Mouse (Mus musculus) erythroblast, adult 5-6 weeks (primary cell): ENCODE data around the gene Vmn1r20. TPM values are rescaled to one million over a fixed set of nuclear protein-coding genes. Genes with fewer than 3 reads are reported as not detected.
"Not testable (repeated sequence)": the region's sequence is repeated elsewhere in the genome, so short reads cannot be mapped to it uniquely, and the experiment has no call there.

ENCODE experiments used
- ATAC-seq: replicated peaks from 2 replicates; pipeline ENCODE4 v1.8.0; 2016; ENCODE audit warnings: moderate number of reproducible peaks, mild to moderate bottlenecking, moderate TSS enrichment, inconsistent platforms; ENCODE audit not compliant: poor library complexity, low FRiP score, severe bottlenecking
- total RNA-seq, 2 experiments: library from RNA; stranded (forward) in 1 of 2; stranded (reverse) in 1 of 2; fragments of 150-400 nt in 1 of 2; fragments of 200-764, 138-1000 nt in 1 of 2; gene quantifications; 2 replicates each; pipeline versions ENCODE4 v1.2.3 to v1.2.4; 2015 to 2017; ENCODE audit warnings: low replicate concordance in 2 of 2

Gene Vmn1r20
- total RNA-seq (2015; ENCODE audit: low replicate concordance) (not detected in 2 replicates), total RNA-seq (2017; ENCODE audit: low replicate concordance) (0.14 TPM in 1 of 2 replicates, not detected in the other)

DNA sequence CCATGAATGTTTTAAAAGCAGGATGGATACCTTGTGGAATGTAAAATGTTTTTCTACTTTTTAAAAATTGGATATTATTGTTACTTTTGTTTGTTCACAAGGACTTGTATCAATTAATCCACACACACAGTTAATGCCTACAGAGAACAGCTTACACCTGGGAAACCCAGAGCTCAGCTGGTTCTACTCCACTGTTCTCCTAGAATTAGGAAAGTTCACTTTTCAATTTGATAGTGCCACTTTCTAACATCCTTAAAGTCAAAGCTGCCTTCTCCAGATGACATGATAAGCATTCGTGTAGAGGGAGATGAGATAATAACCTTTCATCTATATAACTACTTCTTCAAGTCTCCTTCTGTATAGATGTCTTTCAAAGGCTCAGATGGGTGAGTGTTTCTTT, at the start of gene Vmn1r20:
Gene Vmn1r20, plus strand, starts transcription at position 301 of the 400 bp plus-strand sequence.
- ATAC-seq: no peak

DNA sequence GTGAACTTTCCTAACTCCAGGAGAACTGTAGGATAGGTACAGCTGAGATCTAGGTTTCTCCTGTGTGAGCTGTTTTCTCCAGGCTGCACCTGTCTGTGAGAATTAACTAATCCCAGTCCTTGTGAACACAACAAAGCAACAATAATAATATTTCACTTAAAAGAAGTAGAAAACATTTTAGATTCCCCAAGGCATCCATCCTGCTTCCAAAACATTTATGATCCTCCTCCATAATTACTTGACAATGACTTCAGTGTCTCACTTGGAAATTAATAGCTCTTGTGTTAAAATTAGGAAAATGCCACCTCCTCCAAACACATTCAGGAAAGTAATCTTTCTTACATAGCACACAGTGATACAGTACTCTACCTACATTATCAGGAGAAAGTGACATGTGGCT, 33.0 kb upstream of the Vmn1r20 start, which contains the start of gene Vmn1r18:
Gene Vmn1r18, minus strand, starts transcription at position 101 of the 400 bp plus-strand sequence.
- ATAC-seq: no peak

DNA sequence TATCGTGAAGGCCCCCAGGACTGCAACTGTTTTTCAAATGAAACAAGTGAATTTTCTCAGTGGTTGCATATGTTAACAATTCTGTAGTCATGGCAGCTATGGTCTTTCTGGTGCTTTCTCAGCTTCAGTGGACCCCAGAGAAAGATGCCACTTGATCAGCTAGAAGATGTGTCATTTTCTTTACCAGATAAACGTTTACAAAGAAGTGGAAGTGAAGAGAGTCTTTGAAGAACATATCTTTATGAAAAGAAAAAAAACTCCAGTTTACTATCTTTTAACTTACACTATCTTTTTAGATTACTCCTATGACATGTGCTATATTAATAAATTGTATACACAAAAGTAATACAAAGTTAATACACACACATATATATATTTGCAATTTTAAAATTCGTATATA, 25.2 kb upstream of the Vmn1r20 start, which contains the start of gene Vmn1r19:
Gene Vmn1r19, plus strand, starts transcription at position 301 of the 400 bp plus-strand sequence.
- ATAC-seq: not testable (repeated sequence)

DNA sequence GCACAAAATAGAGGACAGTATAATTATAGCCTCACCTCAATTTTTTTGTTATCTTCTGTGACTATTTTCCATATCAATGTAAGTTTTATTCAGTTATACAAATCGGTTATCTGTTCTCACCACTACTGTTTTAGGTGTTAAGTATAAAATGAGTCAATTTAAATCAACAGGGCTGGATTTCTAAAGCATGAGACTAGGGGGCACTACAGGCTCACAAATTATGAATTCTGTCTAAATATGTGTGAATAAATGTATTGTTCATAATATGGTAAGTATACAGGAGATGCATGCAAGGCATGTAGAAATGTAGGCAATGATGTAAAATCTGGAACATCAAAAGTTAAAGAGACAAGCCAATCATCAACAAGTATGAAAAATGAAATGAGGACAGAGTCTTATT, 2.5 kb downstream of the Vmn1r20 start:
- ATAC-seq: no peak

DNA sequence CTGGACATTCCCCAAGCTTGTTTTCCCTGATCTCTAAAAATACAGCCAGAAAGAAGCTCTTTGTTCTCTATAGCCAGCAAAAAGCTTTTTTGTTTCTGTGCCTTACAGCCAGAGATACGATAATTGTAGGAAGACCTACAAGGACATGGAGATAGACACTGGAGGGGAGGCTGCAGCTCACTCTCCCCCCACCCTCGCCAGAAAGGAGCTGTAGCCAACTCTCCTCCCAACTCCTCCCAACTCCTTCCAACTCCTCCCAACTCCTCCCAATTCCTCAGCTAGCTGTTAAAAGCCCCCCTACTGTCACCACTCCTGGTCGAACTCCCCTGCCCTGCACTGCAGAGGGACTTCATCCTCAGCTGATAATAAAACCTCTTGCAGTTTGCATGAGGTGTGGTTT, 39.4 kb downstream of the Vmn1r20 start:
- not testable (repeated sequence) for ATAC-seq

Other genes starting within 250 kb of the Vmn1r20 start
- gene Vmn1r13, start 225.6 kb upstream of the Vmn1r20 start, total RNA-seq (2015; ENCODE audit: low replicate concordance): not detected in 2 replicates
- 0.17 TPM in 1 of 2 replicates, not detected in the other for gene Vmn1r13, start 225.6 kb upstream of the Vmn1r20 start, total RNA-seq (2017; ENCODE audit: low replicate concordance)
- not detected in 2 replicates for gene Vmn1r14, start 197.2 kb upstream of the Vmn1r20 start, total RNA-seq (2015; ENCODE audit: low replicate concordance)
- gene Vmn1r14, start 197.2 kb upstream of the Vmn1r20 start, total RNA-seq (2017; ENCODE audit: low replicate concordance): not detected in 2 replicates
- not detected in 2 replicates for gene Vmn1r15, start 171.0 kb upstream of the Vmn1r20 start, total RNA-seq (2015; ENCODE audit: low replicate concordance)
- not detected in 2 replicates for gene Vmn1r15, start 171.0 kb upstream of the Vmn1r20 start, total RNA-seq (2017; ENCODE audit: low replicate concordance)
- 0.19 TPM in 1 of 2 replicates, not detected in the other for gene Vmn1r16, start 99.4 kb upstream of the Vmn1r20 start, total RNA-seq (2015; ENCODE audit: low replicate concordance)
- 0.84 TPM in 1 of 2 replicates, not detected in the other for gene Vmn1r16, start 99.4 kb upstream of the Vmn1r20 start, total RNA-seq (2017; ENCODE audit: low replicate concordance)
- gene Vmn1r17, start 65.2 kb upstream of the Vmn1r20 start, total RNA-seq (2015; ENCODE audit: low replicate concordance): not detected in 2 replicates
- gene Vmn1r17, start 65.2 kb upstream of the Vmn1r20 start, total RNA-seq (2017; ENCODE audit: low replicate concordance): not detected in 2 replicates
- gene Vmn1r18, start 33.1 kb upstream of the Vmn1r20 start, total RNA-seq (2015; ENCODE audit: low replicate concordance): not detected in 2 replicates
- 0.56 TPM in 1 of 2 replicates, not detected in the other for gene Vmn1r18, start 33.1 kb upstream of the Vmn1r20 start, total RNA-seq (2017; ENCODE audit: low replicate concordance)
- not detected in 2 replicates for gene Vmn1r19, start 25.1 kb upstream of the Vmn1r20 start, total RNA-seq (2015; ENCODE audit: low replicate concordance)
- not detected in 2 replicates for gene Vmn1r19, start 25.1 kb upstream of the Vmn1r20 start, total RNA-seq (2017; ENCODE audit: low replicate concordance)
- gene Ppm1k, start 106.5 kb downstream of the Vmn1r20 start, total RNA-seq (2015; ENCODE audit: low replicate concordance): 0.38 and 1.0 TPM in 2 replicates
- 1.4 and 1.7 TPM in 2 replicates for gene Ppm1k, start 106.5 kb downstream of the Vmn1r20 start, total RNA-seq (2017; ENCODE audit: low replicate concordance)
- 76.9 and 83.4 TPM in 2 replicates for gene Herc6, start 152.1 kb downstream of the Vmn1r20 start, total RNA-seq (2015; ENCODE audit: low replicate concordance)
- gene Herc6, start 152.1 kb downstream of the Vmn1r20 start, total RNA-seq (2017; ENCODE audit: low replicate concordance): 95.7 and 121 TPM in 2 replicates